In the genomic region with DNA sequence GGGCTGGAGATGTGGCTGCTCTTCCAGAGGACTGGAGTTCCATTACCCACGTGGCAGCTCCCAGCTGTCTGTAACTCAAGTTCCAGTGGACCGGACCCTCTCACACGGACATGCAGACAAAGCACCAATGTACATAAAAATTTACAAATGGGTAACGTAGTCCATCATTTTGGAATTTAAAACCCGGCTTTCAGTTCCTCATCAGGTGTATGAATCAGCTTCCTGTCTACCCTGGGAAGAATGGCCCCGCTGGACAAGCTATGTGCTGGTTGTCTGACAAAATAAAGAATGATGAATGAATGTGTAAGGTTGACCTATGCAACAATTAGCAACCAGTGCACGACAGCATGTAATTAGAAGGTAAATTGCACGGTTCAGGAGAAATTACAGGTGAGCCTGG, we compare ENCODE assay signal across 17 mouse cellular contexts. TPM values are rescaled to one million over a fixed set of nuclear protein-coding genes. Genes with fewer than 3 reads are reported as not detected.
"Had no signal": no experiment of that assay in that cellular context is flagged by ENCODE, and none has a peak within 500 bp of the region (broad histone marks: within the 10 kb centered on the region; RNA-seq: fewer than 3 reads in every experiment).

No protein-coding gene starts in this region.

- H3K27me3 ChIP-seq: limb, embryonic 15.5 days; neural tube, embryonic 12.5 days had no signal

- DNase-seq: kidney, adult 18-20 months; kidney, postnatal 25 days; lung, embryonic 14.5 days; lung, postnatal 10 days; retina, postnatal 1 day; right cerebral cortex, postnatal 4 days; spleen, adult 18-20 months; thymus, adult 18-20 months; thymus, postnatal 14 days had no signal

- H3K36me3 ChIP-seq: limb, embryonic 15.5 days; liver, embryonic 12.5 days; neural tube, embryonic 12.5 days had no signal

- H3K4me3 ChIP-seq: left cerebral cortex, adult 2 months; limb, embryonic 15.5 days; liver, embryonic 12.5 days; megakaryocyte, embryonic 14.5 days; neural tube, embryonic 12.5 days had no signal

- H3K9ac ChIP-seq: limb, embryonic 15.5 days; liver, embryonic 12.5 days; lung, embryonic 14.5 days; neural tube, embryonic 12.5 days had no signal

- ATAC-seq: liver, embryonic 12.5 days had no signal

- H3K4me2 ChIP-seq: limb, embryonic 15.5 days; liver, embryonic 12.5 days; neural tube, embryonic 12.5 days had no signal

- H3K4me1 ChIP-seq: liver, embryonic 12.5 days; megakaryocyte, embryonic 14.5 days had no signal

- H3K9me3 ChIP-seq: limb, embryonic 15.5 days; liver, embryonic 12.5 days; megakaryocyte, embryonic 14.5 days; neural tube, embryonic 12.5 days had no signal

- H3K27ac ChIP-seq: left cerebral cortex, adult 2 months; limb, embryonic 15.5 days; liver, embryonic 12.5 days; macrophage; neural tube, embryonic 12.5 days had no signal

RNA-seq across cellular contexts. Expression of a gene that starts 5.7 kb away (rescaled TPM):
- total RNA-seq: monocyte, adult 5-6 weeks; neutrophil, adult 5-6 weeks had no signal
